Mouse (Mus musculus) left cerebral cortex, adult 18-20 months (tissue): ENCODE measurements around the gene Ankrd13c. TPM values are rescaled to one million over a fixed set of nuclear protein-coding genes. Genes with fewer than 3 reads are reported as not detected.
"Not testable (repeated sequence)": the region's sequence is repeated elsewhere in the genome, so short reads cannot be mapped to it uniquely, and the experiment has no call there.

Source experiments
- DNase-seq, 2 experiments: peaks; one replicate each; pipeline ENCODE4 v3.0.0; 2021 to 2022; ENCODE audit warnings: low spot score in 2 of 2, mixed read lengths in 1 of 2
- long read RNA-seq, 2 experiments: library from polyadenylated mRNA; stranded (forward); transcript quantifications; one replicate each; pipeline ENCODE4 v2.0.0; 2021
- total RNA-seq, 2 experiments: library from RNA; stranded (reverse); gene quantifications; 2 replicates each; pipeline ENCODE4 v1.2.3; 2021

Gene Ankrd13c
- 10 to 100 TPM; 89.5 to 97.5 TPM for total RNA-seq
- long read RNA-seq, experiment 1, transcript Ankrd13c-201 (13 exons, 3,903 nt), result major isoform, 104 of 116 reads
- long read RNA-seq, experiment 1, partial matches to known transcripts, result 2 of 116 reads
- long read RNA-seq, experiment 1, other reads (novel, unspliced or antisense), result 9 of 116 reads
- long read RNA-seq, experiment 2, transcript Ankrd13c-201 (13 exons, 3,903 nt), result major isoform, 66 of 82 reads
- long read RNA-seq, experiment 2, partial matches to known transcripts, result 4 of 82 reads
- long read RNA-seq, experiment 2, other reads (novel, unspliced or antisense), result 11 of 82 reads

GRCm38 (mm10) chr3:157946843-157947358, at the start of gene Ankrd13c:
Ankrd13c (plus strand) TSS chr3:157947239.
- DNase-seq, result peak; percentile 90 to 92

- DNase-seq, result no peak
Observed at GRCm38 (mm10) chr3:157897645-157898044, 49.4 kb upstream of the Ankrd13c start.

DNA sequence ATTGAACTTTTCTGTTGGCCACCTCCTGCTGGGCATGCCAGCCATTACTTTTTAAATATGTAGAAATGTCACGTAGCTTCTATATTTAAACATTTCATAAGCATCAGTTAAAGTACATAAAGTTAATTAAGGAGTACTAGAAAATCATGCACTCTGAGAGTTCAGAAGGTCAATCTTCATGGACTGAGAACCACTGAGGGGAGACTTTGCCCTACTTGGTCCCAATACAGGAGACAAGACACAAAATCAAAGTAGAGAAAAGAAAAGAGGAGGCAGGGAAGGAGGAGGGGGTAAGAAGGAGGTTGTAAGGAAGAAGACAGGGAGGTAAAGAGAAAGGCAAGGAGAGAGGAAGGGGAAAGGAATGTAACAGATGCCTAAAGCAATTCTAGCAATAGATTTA, 47.1 kb upstream of the Ankrd13c start:
- no peak for DNase-seq

- DNase-seq, result no peak
Observed at GRCm38 (mm10) chr3:157901721-157902120, 45.3 kb upstream of the Ankrd13c start.

DNA sequence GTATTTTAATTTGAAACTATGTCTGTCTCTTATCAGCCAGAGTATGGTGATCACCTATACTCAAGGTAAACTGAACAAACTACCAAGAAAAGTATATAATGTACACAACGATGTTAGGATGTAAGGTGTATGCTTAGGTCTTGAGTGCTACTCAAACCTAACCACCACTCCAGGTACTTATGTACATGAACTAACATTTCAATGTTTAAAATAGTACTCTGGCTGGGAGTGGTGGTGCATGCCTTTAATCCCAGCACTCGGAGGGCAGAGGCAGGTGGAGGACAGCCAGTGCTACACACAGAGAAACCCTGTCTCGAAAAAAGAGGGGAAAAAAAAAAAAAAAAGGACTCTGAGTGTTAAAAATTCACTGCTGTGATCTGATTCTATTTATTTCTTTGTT, 38.9 kb upstream of the Ankrd13c start:
- DNase-seq, result no peak

GRCm38 (mm10) chr3:157910262-157910661, 36.8 kb upstream of the Ankrd13c start:
- no peak for DNase-seq

- no peak for DNase-seq
Observed at GRCm38 (mm10) chr3:157912155-157912554, 34.9 kb upstream of the Ankrd13c start.

- DNase-seq, result no peak
Observed at GRCm38 (mm10) chr3:157916336-157916735, 30.7 kb upstream of the Ankrd13c start.

- no peak for DNase-seq
Observed at GRCm38 (mm10) chr3:157921376-157921775, 25.7 kb upstream of the Ankrd13c start.

DNA sequence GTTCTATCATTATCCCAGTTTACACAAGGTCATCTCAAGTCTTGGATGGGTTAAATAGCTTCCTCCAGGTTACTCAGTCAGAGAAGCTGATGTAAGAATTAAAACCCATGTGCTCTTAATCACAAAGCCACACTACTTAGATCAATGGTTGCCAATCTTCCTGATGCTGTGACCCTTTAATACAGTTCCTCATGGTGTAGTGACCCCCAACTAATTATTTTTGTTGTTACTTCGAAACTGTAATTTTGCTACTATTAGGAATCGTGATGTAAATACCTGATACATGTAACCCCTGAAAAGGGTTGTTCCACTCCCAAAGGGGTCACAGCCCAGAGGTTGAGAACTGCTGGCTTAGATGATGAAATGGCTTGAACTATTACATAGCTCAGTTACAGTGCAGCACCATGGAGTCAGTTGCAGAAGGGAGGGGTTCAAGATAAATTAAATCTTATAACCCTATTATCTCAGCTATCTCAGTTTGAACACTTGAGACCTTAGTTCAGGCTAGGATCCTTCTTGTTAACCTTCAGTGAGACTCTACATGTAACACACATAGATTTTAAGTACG, 23.7 kb upstream of the Ankrd13c start:
- no peak for DNase-seq

DNA sequence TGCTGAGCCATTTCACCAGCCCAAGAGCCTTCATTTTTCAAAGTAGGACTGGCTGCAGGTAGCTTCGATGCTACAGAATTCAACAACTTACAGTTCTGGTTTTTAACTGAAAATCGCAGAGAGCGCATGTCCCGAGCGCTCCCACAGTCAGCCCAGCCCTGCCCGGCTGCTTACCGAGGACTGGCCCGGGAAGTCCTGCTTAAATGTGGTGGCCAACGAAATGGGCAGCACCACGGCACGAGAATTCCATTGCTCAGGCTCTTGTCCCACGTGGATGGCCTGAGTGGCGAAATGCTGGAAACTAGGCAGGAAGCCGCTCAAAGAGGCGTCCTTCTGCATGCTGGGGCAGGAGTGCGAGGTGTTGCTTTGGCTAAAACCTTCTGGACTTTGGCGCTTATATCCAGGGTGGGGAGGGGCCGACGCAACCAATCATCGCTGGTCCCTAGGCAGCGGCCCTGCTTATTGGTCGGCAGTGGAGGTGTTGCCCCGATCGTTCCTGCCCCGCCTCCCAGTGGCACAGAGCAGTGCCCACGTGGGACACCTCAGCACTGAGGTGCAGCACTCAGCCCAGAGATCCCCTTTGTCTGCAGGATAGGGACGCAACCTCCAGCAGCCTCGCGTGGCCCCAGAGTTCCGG, 22.2 kb upstream of the Ankrd13c start, which contains the start of gene Cth:
Gene Cth (minus strand): TSS at position 386 of the 637 bp plus-strand sequence.
- peak; percentile 78 to 86 for DNase-seq

DNA sequence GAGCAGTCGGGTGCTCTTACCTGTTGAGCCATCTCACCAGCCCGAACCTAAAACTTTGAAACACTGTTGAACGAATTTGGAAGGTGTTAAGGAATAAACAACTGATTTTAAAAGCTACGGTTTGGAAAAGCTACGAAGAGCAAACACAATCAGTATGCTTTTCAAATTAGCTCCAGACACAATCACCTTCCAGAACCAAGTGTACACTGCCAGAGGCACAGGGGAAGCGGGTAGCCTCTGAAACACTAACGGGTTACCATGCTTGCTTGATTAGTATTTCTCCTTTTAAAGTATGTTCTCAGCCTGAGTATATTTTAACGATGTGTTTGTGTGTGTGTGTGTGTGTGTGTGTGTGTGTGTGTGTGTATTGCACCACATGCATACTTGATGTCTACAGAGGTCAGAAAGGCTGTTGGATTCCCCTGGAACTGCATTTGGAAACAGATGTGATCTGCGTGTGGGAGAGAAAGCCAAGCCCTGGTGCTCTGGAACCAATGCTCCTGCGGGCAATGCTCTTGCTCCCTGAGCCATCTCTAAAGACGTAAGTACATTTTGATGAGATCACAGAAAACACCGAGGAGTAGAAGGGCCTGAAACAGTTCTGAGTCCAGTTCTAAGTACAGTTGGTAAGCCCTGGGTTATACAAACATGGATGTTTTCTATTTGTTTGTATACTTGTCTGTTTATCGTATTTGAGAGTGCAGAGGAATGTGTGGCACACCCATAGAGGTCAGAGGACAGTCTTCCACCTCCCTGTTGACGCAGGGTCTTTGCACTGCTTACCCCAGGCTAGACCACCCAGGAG, 21.1 kb upstream of the Ankrd13c start:
- DNase-seq, result no peak

DNA sequence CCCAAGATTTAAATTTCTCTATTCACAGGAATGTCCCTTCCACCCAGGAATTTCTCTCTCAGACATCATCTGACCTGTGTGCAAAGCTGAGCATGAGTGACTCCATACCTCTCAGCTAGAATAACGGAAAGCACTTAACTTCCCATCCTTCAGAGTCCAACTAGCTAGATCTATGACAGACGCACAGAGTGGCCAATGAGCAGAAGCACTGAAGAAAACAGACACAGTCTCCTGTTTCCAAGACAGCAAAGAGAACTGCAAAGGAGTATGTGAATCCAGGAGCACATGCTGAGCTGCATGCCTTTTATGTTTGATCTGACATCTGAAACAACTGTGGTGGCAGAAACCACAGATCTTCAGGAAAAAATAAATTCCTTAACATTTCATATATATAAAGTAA, 20.3 kb upstream of the Ankrd13c start:
- DNase-seq, result no peak

GRCm38 (mm10) chr3:157928731-157929130, 18.3 kb upstream of the Ankrd13c start:
- peak in 1 of 2 experiments; percentile 9 for DNase-seq

GRCm38 (mm10) chr3:157929417-157929816, 17.6 kb upstream of the Ankrd13c start:
- no peak for DNase-seq

DNA sequence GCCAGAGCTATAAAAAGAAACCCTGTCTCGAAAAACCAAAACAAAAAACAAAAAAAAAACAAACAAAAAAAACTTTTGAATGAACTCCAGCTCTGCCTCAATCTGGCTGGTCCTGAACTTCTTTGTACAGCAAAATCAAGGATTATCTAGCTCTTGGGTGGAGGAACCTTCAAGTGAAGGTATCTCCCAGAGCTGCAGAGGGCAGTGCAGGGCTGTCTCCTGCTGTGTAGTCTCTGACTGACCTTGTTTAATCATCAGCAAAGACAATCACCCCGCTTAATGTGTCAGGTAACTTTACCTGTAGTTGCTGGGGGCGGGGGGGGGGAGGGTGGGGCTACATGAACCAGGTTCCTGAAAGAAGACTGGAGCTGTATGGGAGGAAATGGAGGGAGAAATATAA, 15.4 kb upstream of the Ankrd13c start:
- DNase-seq, result no peak

DNA sequence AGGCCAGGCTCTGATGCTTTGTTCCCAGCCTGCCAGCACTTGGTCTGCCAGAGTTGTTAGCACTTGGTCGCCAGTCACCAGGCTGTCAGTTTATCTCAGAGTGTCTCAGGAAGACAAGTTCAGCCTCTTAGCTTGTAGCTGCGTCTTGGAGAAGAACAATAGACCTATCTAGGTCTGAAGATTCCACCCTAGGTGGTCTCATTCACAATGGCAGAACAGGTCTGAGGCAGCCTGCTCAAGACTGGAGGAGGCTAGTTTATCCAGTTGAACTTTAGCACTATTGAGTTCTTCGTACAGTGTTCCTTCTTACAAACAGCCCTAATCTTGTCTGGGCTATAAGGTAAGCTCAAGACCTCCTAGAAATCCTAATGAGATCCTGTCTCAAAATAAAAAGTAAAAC, 15.0 kb upstream of the Ankrd13c start:
- no peak for DNase-seq

- DNase-seq, result not testable (repeated sequence)
Observed at GRCm38 (mm10) chr3:157933223-157933622, 13.8 kb upstream of the Ankrd13c start.

DNA sequence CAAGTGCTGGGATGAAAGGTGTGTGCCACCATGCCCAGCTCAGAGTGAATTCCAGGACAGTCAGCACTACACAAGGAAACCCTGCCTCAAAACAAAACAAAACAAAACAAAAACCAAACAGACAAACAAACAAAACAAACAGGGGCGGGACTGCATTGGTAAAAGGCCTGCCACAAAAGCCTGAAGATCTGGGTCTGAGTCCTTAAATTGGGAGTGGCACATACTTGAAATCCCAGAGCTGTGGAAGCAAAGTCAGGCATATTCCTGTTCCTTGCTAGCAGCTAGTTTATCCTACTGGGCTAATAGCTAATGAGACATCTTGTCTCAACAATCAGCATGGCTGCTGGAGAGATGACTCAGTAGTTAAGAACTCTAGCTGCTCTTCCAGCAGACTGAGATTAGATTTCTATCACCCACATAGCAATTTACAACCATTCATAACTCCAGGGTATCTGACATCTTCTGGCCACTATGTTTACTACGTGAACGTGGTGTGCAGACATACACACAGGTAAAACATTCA, 12.7 kb upstream of the Ankrd13c start:
- no peak for DNase-seq

DNA sequence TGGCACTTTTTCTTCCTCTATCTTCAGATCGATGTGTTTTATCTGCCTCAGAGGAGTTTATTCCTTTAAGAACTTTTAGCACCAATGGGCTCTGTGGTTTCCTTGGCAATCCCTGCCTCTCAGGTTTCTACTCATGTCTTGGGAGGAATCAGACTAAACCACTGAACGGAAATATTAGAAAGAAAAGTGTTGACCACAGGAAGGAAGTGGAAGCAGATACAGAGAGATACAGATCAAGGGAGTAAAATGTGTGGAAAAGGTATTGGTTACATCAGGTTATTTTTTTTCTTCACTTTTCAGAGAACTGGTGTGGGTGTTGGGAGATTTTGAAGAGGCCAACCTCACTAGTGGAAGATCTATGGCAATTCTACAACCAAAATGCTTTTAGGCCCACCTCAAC, 8.5 kb upstream of the Ankrd13c start:
- DNase-seq, result no peak
